Mouse (Mus musculus) G1E (cell line): Measurements from ENCODE around the gene Adamtsl3. TPM values are rescaled to one million over a fixed set of nuclear protein-coding genes. Genes with fewer than 3 reads are reported as not detected.
"Not testable (repeated sequence)": the region's sequence is repeated elsewhere in the genome, so short reads cannot be mapped to it uniquely, and the experiment has no call there.

Experiments
- ATAC-seq: 2 replicates; pipeline ENCODE4 v1.8.0; 2016; ENCODE audit warnings: mild to moderate bottlenecking; ENCODE audit not compliant: insufficient number of reproducible peaks, poor library complexity, low FRiP score, severe bottlenecking; ENCODE audit errors: extremely low read depth
- DNase-seq: peaks from one replicate; pipeline ENCODE4 v3.0.0; 2012; ENCODE audit warnings: low spot score
- H3K27me3 ChIP-seq: 2 replicates; pipeline ENCODE4 v1.6.1; 2012; ENCODE audit warnings: mild to moderate bottlenecking, low read length, inconsistent platforms; ENCODE audit not compliant: insufficient read depth
- H3K36me3 ChIP-seq: replicated peaks from 2 replicates; pipeline ENCODE3; 2012; ENCODE audit warnings: mild to moderate bottlenecking, inconsistent platforms
- H3K4me1 ChIP-seq: 2 replicates; pipeline ENCODE4 v1.6.1; 2012; ENCODE audit warnings: low read depth, low read length, inconsistent platforms, mixed read lengths; ENCODE audit not compliant: insufficient read depth
- H3K4me3 ChIP-seq: 2 replicates; pipeline ENCODE4 v1.5.1; 2012; ENCODE audit warnings: low read depth, mild to moderate bottlenecking, inconsistent platforms, low read length, moderate library complexity, mixed read lengths
- H3K9me3 ChIP-seq: replicated peaks from 2 replicates; pipeline ENCODE4 v1.6.1; 2012; ENCODE audit warnings: inconsistent platforms
- CTCF ChIP-seq: IDR thresholded peaks from 2 replicates; pipeline ENCODE4 v1.5.1; 2012; ENCODE audit warnings: low read depth, low read length, inconsistent platforms, mixed read lengths
- GATA1 ChIP-seq: IDR thresholded peaks from 2 replicates; pipeline ENCODE4 v1.6.1; 2012; ENCODE audit warnings: borderline replicate concordance, low read length, inconsistent platforms, mixed read lengths
- GATA2 ChIP-seq: IDR thresholded peaks from 2 replicates; pipeline ENCODE4 v1.6.1; 2012; ENCODE audit warnings: low read depth, low read length, inconsistent platforms, borderline replicate concordance
- POLR2AphosphoS5 ChIP-seq: IDR thresholded peaks from 2 replicates; pipeline ENCODE4 v1.6.1; 2012; ENCODE audit warnings: low read depth, low read length, inconsistent platforms; ENCODE audit not compliant: insufficient replicate concordance
- TAL1 ChIP-seq: conservative IDR thresholded peaks from 2 replicates; pipeline ENCODE4 v1.6.1; 2012; ENCODE audit warnings: low read depth, low read length, inconsistent platforms, mixed read lengths
- polyA plus RNA-seq: library from polyadenylated mRNA; stranded (reverse); fragments of >175 nt; gene quantifications from 2 replicates; pipeline ENCODE4 v1.2.3, GENCODE M21; 2012
- total RNA-seq, 2 experiments: library from RNA; stranded (forward) in 1 of 2; stranded (reverse) in 1 of 2; fragments of 200-1000 nt in 1 of 2; fragments of >200 nt in 1 of 2; fragmentation: Nextera tagmentation in 1 of 2; gene quantifications; 2 replicates each; pipeline ENCODE4 v1.2.3; 2014 to 2017

Gene Adamtsl3
- total and polyA plus RNA-seq, 3 experiments, result 0.49 TPM; not detected in 2

GRCm38 (mm10) chr7:82397632-82398031, 62.1 kb downstream of the Adamtsl3 start:
- no peak for ATAC-seq
- Histone ChIP-seq H3K4me1 (no peaks in the 10 kb centered on the region), H3K9me3 (peaks cover 20% of the 10 kb centered on the region), H3K4me3 (no peak overlapping the region), H3K36me3 (no peaks in the 10 kb centered on the region), H3K27me3 (no peaks in the 10 kb centered on the region)
- DNase-seq, result no peak
- TF ChIP-seq POLR2AphosphoS5 (no peak), TAL1 (no peak), GATA1 (no peak), CTCF (no peak)

GRCm38 (mm10) chr7:82405466-82406045, 70.1 kb downstream of the Adamtsl3 start:
- H3K27me3 ChIP-seq, result no peaks in the 10 kb centered on the region
- H3K36me3 ChIP-seq, result no peaks in the 10 kb centered on the region
- no peak overlapping the region for H3K4me3 ChIP-seq
- no peak for TF ChIP-seq TAL1
- no peak for TF ChIP-seq POLR2AphosphoS5
- no peak for TF ChIP-seq GATA2
- no peak for TF ChIP-seq GATA1
- TF ChIP-seq CTCF, result no peak
- peaks cover 26% of the 10 kb centered on the region for H3K9me3 ChIP-seq
- H3K4me1 ChIP-seq, result no peaks in the 10 kb centered on the region
- DNase-seq, result no peak
- ATAC-seq, result no peak

GRCm38 (mm10) chr7:82410966-82411365, 75.5 kb downstream of the Adamtsl3 start:
- no peak for TF ChIP-seq GATA1
- no peak for TF ChIP-seq GATA2
- TF ChIP-seq TAL1, result no peak
- no peak for TF ChIP-seq POLR2AphosphoS5
- TF ChIP-seq CTCF, result no peak
- no peaks in the 10 kb centered on the region for H3K36me3 ChIP-seq
- ATAC-seq, result no peak
- no peak overlapping the region for H3K4me3 ChIP-seq
- no peaks in the 10 kb centered on the region for H3K27me3 ChIP-seq
- H3K4me1 ChIP-seq, result no peaks in the 10 kb centered on the region
- H3K9me3 ChIP-seq, result peaks cover 16% of the 10 kb centered on the region
- DNase-seq, result no peak

- Histone ChIP-seq H3K9me3 (peaks cover 13% of the 10 kb centered on the region), H3K27me3 (no peaks in the 10 kb centered on the region), H3K4me3 (no peak overlapping the region), H3K4me1 (no peaks in the 10 kb centered on the region), H3K36me3 (no peaks in the 10 kb centered on the region)
- ATAC-seq (no peak), DNase-seq (no peak)
- TF ChIP-seq TAL1, result no peak
- TF ChIP-seq POLR2AphosphoS5, result no peak
- no peak for TF ChIP-seq GATA2
- no peak for TF ChIP-seq CTCF
- TF ChIP-seq GATA1, result no peak
These were observed 81.2 kb downstream of the Adamtsl3 start for GRCm38 (mm10) chr7:82416653-82417052.

GRCm38 (mm10) chr7:82417053-82417452, 81.6 kb downstream of the Adamtsl3 start:
- H3K27me3 ChIP-seq, result no peaks in the 10 kb centered on the region
- H3K4me1 ChIP-seq, result no peaks in the 10 kb centered on the region
- H3K4me3 ChIP-seq, result no peak overlapping the region
- no peak for TF ChIP-seq GATA1
- no peak for TF ChIP-seq GATA2
- TF ChIP-seq POLR2AphosphoS5, result no peak
- TF ChIP-seq TAL1, result no peak
- TF ChIP-seq CTCF, result no peak
- peaks cover 15% of the 10 kb centered on the region for H3K9me3 ChIP-seq
- DNase-seq (no peak), ATAC-seq (no peak)
- no peaks in the 10 kb centered on the region for H3K36me3 ChIP-seq

- H3K4me1 ChIP-seq, ATAC-seq: not testable (repeated sequence)
These were observed 85.0 kb downstream of the Adamtsl3 start for GRCm38 (mm10) chr7:82420329-82421052.

GRCm38 (mm10) chr7:82422561-82422960, 87.1 kb downstream of the Adamtsl3 start:
- H3K4me3 ChIP-seq, result no peak overlapping the region
- ATAC-seq, result no peak
- H3K9me3 ChIP-seq, result peaks cover 12% of the 10 kb centered on the region
- no peaks in the 10 kb centered on the region for H3K27me3 ChIP-seq
- no peaks in the 10 kb centered on the region for H3K36me3 ChIP-seq
- no peak for TF ChIP-seq GATA2
- no peak for TF ChIP-seq CTCF
- no peak for TF ChIP-seq TAL1
- no peak for TF ChIP-seq GATA1
- no peak for TF ChIP-seq POLR2AphosphoS5
- no peaks in the 10 kb centered on the region for H3K4me1 ChIP-seq
- DNase-seq, result no peak

More at GRCm38 (mm10) chr7:82420329-82421052, 85.0 kb downstream of the Adamtsl3 start:
- not testable (repeated sequence) for H3K27me3 ChIP-seq, H3K4me3 ChIP-seq, H3K36me3 ChIP-seq, DNase-seq
- H3K9me3 ChIP-seq, result peaks cover 17% of the 10 kb centered on the region
